Mouse (Mus musculus) right cerebral cortex, postnatal 10 days (tissue): Measurements from ENCODE around the gene Nolc1.

ENCODE experiments used
- DNase-seq, 2 experiments: peaks; one replicate each; pipeline ENCODE4 v3.0.0; 2021; ENCODE audit warnings: low spot score in 2 of 2

Nolc1 gene

GRCm38 (mm10) chr19:46075616-46076607 lies at the start of gene Nolc1:
TSS of gene Nolc1 (plus strand) at chr19:46075863.
- DNase-seq = peak; percentile 100

DNA sequence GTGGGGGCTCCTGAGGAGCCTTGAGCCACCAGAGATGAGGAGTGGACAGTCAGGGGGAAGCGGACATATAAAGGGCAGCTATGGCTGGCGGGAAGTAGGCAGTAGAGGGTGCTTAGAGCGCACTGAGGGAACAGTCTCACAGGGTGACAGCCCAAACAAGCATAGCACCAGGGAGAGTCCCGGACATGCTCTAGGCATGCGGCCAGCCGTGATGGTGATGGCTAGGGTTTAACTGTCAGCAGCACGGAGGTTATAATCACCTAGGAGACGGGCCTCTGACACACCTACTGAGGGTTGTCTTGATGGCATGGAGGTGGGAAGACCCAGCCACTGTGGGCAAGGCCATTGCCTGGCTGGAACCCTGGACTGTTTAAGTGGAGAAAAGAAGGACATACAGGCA lies 49.1 kb upstream of the Nolc1 start:
- DNase-seq = no peak

DNA sequence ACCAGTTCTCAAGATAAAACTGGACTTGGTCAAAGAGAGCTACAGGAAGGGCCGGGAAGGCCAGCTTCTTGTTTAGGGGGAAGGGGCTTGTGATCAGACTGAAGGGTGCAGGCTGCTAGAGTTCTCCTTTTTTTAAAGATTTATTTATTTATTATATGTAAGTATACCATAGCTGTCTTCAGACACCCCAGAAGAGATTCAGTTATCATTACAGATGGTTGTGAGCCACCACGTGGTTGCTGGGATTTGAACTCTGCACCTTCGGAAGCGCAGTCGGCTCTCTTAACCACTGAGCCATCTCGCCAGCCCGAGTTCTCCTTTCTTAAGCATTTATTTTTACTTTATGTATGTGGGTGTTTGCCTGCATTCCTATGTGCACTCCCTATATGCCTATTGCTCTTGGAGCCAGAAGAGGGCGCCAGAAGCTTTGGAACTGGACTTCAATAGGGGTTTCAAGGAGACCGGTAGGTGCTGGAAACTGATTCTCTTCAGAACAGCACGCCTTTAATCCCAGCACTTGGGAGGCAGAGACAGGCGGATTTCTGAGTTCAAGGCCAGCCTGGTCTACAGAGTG lies 46.8 kb upstream of the Nolc1 start:
- no peak for DNase-seq

DNA sequence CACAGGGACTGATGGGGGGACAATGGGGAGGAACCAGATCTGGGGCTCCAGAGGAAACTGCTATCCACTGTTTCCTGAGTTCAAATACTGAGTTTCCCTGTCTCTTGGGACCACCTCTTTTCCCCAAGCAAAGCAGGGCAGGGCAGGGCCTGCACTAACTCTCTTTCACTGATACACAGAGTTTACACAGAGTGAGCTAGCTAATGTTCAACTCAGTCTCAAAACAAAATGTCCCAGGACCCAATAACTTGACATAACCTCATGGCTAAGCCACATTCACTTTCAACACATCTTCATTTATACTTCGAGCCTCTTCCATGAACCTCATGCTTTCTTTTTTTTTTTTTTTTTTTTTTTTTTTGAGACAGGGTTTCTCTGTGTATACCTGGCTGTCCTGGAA lies 46.0 kb upstream of the Nolc1 start:
- DNase-seq = no peak

- DNase-seq = no peak
These were observed 45.3 kb upstream of the Nolc1 start for GRCm38 (mm10) chr19:46030196-46030983.

- DNase-seq = no peak
These were observed 43.8 kb upstream of the Nolc1 start for GRCm38 (mm10) chr19:46031689-46032432.

DNA sequence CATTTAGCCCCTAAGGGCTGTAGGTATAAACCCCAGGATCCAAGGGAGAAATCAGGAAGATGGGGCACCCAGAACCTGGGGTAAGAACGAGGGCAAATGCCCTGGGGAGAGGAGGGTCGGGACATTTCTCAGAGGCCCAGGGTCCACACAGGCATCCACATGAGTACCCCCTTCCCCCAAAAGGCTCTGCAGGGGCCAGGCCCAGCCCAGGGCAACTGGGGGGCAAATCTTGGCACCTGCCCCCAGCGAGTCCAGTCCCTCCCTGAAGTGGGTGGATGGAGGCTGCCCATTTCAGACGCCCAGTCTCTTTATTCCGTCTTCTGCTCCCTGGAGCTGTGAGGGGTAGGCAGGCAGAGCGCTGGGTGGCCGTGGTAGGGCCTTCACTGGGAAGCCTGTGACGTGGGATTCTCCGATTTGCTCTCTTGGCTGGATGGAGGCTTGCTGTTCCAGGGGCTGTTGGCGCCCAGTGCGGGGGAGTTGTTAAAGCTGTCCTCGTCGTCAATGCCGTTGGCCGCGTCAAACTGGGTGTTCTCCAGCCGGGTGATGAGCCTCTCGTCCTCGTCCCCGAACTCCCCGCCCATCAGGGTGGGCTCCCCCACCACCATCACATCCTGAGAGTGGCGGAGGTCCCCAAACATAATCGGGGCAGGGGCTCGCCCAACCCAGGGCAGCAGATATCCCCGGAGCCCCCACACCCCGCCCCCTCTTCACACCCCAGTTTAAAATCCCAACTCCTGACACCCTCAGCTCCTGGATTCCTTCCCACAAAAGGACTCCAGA lies 42.7 kb upstream of the Nolc1 start:
- peak in 1 of 2 experiments; percentile 45 for DNase-seq

GRCm38 (mm10) chr19:46033911-46034310 lies 41.8 kb upstream of the Nolc1 start:
- no peak for DNase-seq

DNA sequence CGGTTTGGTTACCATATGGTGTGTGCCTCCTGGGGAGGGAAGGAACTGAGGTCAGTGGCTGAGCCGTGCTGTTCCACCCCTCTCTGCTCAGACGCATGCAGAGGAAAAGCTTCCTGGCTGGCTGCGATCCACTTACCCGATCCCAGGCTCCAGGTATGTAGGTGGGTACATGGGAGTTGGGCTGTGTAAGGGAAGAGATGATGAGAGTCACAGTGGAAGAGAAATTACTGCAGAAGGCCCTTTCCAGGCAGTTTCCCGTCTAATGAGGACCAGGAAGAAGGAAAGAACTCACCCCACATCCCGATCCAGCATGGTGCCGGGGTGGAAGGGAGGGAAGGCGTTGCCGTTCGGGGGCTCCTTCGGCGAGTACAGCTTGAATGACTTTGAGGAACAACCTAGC lies 39.7 kb upstream of the Nolc1 start:
- no peak for DNase-seq

GRCm38 (mm10) chr19:46036477-46037242 lies 39.0 kb upstream of the Nolc1 start:
- no peak for DNase-seq

- DNase-seq = peak in 1 of 2 experiments; percentile 23
These were observed 38.3 kb upstream of the Nolc1 start for GRCm38 (mm10) chr19:46037243-46037924.

DNA sequence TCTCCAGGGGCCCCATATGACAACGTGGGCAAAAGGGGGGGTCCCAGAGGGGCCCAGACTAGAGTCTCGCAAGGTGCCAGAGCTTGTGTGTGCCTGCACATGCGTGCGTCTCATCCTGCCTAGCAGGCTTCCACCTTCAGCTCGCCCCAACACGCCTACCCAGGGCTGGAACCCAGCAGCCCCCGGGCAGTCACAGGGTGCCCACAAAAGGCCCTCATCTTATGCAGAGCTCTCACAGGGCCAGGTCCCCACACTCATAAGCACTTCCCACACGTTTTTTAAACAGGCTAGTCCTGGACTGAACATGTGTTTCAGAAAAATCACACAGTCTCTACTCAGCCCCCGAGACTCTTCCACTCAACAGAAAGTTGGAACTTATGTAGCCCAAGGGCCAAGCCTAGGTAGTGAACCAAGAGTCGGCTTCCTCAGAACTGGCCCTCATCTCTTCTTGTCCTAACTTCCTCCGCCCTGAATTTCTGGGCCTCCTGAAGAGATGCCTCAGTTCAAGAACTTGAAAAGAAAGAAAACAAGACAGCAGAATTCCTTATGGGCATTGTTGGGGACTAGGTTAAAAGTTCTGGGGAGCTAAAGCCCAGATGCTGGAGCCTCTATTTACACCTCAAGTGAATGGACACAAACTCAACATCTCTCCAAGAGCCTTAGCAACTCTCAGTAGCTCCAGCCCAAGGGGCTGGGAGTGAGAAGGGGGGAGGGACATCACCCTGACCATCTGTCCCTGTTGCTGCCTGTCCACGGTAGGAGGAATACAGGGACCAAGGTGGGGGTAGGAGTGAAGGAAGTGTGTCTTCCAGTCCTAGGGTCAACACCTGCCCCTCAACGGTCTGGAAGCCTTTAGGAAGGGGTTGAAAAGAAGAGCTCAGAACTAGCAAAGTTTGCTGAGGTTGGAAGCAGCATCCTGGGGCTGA lies 37.5 kb upstream of the Nolc1 start:
- DNase-seq = peak in 1 of 2 experiments; percentile 26

- DNase-seq = no peak
These were observed 36.8 kb upstream of the Nolc1 start for GRCm38 (mm10) chr19:46038851-46039260.

GRCm38 (mm10) chr19:46039478-46039877 lies 36.2 kb upstream of the Nolc1 start:
- DNase-seq = peak; percentile 89 to 91

DNA sequence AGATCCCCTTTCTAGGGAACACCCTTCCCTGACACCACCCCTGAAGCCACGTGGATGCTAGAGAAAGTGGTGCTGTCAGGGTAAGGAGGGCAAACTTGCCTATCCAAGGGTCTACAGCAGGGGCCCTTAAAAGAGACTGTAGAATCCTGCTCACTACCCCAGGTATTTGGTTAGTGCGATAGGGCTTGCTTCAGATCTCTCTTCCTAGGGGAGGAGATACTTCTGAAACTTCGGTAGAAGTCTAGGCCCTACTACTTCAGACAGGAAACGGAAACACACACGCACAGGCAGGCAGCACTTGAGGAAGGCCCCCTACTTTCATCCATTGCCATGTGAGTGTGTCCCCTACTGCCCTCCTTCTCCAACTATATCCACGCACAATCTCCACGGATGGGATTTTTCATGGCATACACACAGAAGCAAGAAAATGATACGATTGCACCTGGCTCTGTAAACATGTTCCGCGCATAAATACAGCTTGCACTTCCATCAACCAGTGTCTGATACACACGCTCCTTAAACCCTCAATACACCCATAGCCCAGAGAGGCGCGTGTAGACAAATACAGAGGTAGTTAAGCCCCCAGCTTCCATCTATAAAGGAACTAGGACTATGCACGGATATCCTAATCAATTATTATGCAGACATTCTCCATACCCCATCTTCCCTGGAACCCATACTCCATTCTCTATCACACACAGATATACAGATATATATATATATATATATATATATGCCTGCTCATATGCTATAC lies 35.3 kb upstream of the Nolc1 start:
- no peak for DNase-seq

GRCm38 (mm10) chr19:46041299-46041932 lies 34.2 kb upstream of the Nolc1 start:
- no peak for DNase-seq

DNA sequence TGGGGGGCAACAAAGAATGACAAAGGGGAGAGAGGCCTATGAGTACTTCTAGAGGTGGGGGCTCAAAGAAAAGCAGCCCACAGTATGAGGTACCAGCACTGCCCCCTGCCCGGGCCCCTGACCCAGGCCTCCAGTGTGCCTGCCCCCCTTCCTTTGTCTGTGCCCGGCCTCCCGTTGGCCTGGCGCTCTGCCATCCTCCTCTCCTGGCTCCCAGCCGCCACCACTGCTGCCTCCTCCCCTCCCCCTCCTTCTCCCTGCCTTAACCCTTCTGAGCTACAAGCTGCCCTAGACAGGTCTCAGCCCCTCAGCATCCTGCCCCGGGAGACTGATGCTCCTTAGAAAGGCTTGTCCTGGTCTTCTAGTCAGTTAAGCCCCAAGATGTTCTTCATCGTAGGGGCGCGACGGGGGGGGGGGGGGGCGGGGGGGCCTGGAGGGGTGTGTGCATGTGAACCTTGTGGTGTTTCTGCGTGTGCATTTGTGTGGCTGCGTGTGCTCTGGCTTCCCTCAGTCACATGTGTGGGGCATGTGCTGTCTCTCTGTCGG lies 33.7 kb upstream of the Nolc1 start:
- DNase-seq = peak; percentile 91
